Mouse (Mus musculus): ENCODE measurements around the gene Rnf157. TPM values are rescaled to one million over a fixed set of nuclear protein-coding genes. Genes with fewer than 3 reads are reported as not detected.
A peak's percentile ranks its signal among the peaks of the same experiment; 100 is the strongest.

Rnf157 gene
- polyA plus RNA-seq, 1 experiment from 2014 or later = 20.8 TPM

DNA sequence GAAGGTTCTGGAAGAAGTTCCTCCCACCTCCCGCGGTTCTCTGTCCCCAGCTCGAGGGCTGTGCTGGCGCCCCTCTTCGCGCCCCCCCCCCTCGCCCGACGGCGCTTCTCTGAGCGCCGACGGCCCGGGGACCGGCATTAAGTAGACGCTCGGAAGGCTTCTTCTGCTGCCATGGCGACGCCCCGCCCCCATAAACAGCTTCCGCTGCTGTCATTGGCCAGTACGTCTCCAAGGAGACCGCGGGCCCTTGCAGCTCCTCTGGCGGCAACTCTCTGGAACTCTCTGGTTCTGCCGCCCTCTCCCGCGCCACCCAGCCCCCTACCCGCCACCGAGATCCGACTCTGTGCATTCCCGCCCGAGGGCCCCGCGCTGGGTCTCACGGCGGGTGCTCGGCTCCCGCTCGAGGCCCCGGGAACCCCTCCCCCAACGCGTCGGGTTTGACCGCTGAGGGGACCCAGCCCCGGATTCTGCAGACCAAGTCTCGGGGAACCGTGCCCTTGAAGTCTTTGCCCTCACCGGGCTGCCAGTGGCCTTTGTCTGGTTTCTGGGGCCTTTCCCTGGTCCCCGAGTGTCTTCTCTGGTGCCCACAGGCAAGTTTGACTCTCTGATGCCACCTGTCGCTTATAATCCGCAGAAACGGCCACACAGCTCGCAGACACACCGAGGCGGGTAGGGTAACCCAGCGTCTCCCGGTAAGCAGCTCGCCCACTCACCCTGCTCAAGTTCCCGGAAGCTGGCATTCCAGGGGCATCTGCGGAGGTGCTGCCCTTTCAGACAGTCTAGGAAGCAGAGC, 77.4 kb downstream of the Rnf157 start, which contains the start of gene Foxj1:
Gene Foxj1, minus strand, starts transcription at position 156 of the 793 bp plus-strand sequence.
- ATAC-seq (ENCODE audit: insufficient number of reproducible peaks, low FRiP score, low TSS enrichment, low read depth) = peak; percentile 74
- peak; percentile 99 for DNase-seq (ENCODE audit: low spot score)
- peak within 1 kb of the TSS; percentile 96 for H3K4me2 ChIP-seq (ENCODE audit: low read depth, severe bottlenecking)
- H3K36me3 ChIP-seq (ENCODE audit: control insufficient read depth, insufficient read depth, low read length) = no peaks in the 10 kb centered on the region
- H3K4me3 ChIP-seq (ENCODE audit: low read depth, low read length) = peak within 1 kb of the TSS; percentile 54
- H3K9ac ChIP-seq (ENCODE audit: low read length) = peak within 1 kb of the TSS; percentile 74
- peaks cover 20% of the 10 kb centered on the region for H3K4me1 ChIP-seq (ENCODE audit: control insufficient read depth, insufficient read depth, low read length)
- WGBS = under 1% methylated on average over 58 of the region's 61 CpGs
- 0 out of 2 replicates have a peak within 1 kb of the TSS, but pooled peaks have one; percentile 30 for H3K27ac ChIP-seq (replicated peaks; ENCODE audit: low read depth, low read length)
- H3K27me3 ChIP-seq (ENCODE audit: control insufficient read depth, insufficient read depth, low read length) = peaks cover 23% of the 10 kb centered on the region
- H3K9me3 ChIP-seq (ENCODE audit: control insufficient read depth, low read length) = no peaks in the 10 kb centered on the region

GRCm38 (mm10) chr11:116334417-116334782, 78.4 kb downstream of the Rnf157 start:
- H3K27me3 ChIP-seq (ENCODE audit: control insufficient read depth, insufficient read depth, low read length) = peaks cover 23% of the 10 kb centered on the region
- DNase-seq (ENCODE audit: low spot score) (no peak), ATAC-seq (ENCODE audit: insufficient number of reproducible peaks, low FRiP score, low TSS enrichment, low read depth) (no peak)
- H3K36me3 ChIP-seq (ENCODE audit: control insufficient read depth, insufficient read depth, low read length) = no peaks in the 10 kb centered on the region
- peak overlapping the region; percentile 20 for H3K4me3 ChIP-seq (ENCODE audit: low read depth, low read length)
- peak overlapping the region; percentile 96 for H3K4me2 ChIP-seq (ENCODE audit: low read depth, severe bottlenecking)
- peaks cover 20% of the 10 kb centered on the region for H3K4me1 ChIP-seq (ENCODE audit: control insufficient read depth, insufficient read depth, low read length)
- peak overlapping the region; percentile 27; the same call in 1 of the 2 replicates for H3K9ac ChIP-seq (ENCODE audit: low read length)
- H3K27ac ChIP-seq (replicated peaks; ENCODE audit: low read depth, low read length) = no peak overlapping the region
- H3K9me3 ChIP-seq (ENCODE audit: control insufficient read depth, low read length) = no peaks in the 10 kb centered on the region
- 4% methylated on average over 26 of the region's 26 CpGs for WGBS

DNA sequence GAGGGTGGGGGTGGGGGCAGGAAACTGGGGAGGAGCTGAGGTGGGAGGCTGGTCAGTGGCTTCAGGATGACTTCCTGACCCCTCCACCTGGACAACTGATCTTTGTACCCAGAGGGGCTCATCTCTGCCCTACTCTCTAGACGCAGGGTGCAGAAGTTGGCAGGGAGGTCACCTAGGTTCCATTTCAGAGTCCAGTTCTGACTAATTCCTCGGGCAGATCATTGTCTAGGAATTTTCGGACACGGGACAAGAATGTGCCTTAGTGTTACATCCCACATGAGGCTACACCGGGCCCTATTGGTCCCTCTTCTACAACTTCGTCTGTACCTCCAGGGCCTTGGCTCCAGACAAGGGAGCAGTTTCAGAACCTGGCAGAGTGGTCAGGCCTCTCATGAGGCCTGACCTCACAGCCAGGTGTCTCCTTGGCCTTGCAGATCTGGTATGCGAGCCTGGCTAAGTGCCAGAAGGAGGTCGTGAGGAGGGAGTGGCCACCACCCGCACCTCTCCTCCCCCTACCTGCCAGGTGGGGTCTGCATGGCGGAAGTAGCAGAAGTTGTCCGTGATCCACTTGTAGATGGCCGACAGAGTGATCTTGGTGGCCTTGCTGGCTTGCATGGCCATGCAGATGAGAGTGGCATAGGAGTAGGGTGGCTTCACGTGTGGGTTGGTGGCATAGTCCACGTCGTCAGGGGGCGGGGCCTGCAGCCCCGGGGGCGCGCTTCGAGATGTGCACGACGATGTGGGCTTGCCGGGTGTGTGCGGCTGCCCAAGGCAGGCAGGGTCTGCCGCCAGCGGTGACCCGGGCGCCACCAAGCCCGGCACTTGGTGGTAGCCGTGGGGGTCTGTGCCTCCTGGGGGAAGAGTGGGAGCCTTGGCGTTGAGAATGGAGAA, 79.1 kb downstream of the Rnf157 start:
- H3K27me3 ChIP-seq (ENCODE audit: control insufficient read depth, insufficient read depth, low read length) = peaks cover 23% of the 10 kb centered on the region
- H3K4me2 ChIP-seq (ENCODE audit: low read depth, severe bottlenecking) = peak overlapping the region; percentile 96
- peak overlapping the region; percentile 27; the same call in 1 of the 2 replicates for H3K9ac ChIP-seq (ENCODE audit: low read length)
- no peaks in the 10 kb centered on the region for H3K36me3 ChIP-seq (ENCODE audit: control insufficient read depth, insufficient read depth, low read length)
- H3K9me3 ChIP-seq (ENCODE audit: control insufficient read depth, low read length) = no peaks in the 10 kb centered on the region
- H3K27ac ChIP-seq (replicated peaks; ENCODE audit: low read depth, low read length) = no peak overlapping the region
- peaks cover 20% of the 10 kb centered on the region for H3K4me1 ChIP-seq (ENCODE audit: control insufficient read depth, insufficient read depth, low read length)
- WGBS = 19% methylated on average over 31 of the region's 31 CpGs
- DNase-seq (ENCODE audit: low spot score) (no peak), ATAC-seq (ENCODE audit: insufficient number of reproducible peaks, low FRiP score, low TSS enrichment, low read depth) (no peak)
- peak overlapping the region; percentile 20 for H3K4me3 ChIP-seq (ENCODE audit: low read depth, low read length)

DNA sequence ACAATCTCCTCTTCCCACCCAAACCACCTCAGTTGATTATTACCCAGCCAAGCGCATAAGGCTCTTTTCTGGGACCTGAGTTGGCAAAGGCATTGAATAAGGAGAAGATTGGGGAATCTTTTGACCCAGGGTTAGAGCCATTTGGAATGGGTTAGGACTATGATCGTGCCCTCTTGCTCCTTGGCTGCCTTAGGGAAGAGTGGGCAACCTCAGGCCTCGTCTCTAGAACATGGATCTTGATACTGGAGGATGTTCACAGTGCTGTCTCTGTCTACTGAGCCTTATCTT, 79.9 kb downstream of the Rnf157 start:
- no peak for DNase-seq (ENCODE audit: low spot score)
- Histone ChIP-seq H3K9ac (ENCODE audit: low read length) (no peak overlapping the region), H3K4me3 (ENCODE audit: low read depth, low read length) (no peak overlapping the region), H3K27ac (replicated peaks; ENCODE audit: low read depth, low read length) (no peak overlapping the region), H3K4me1 (ENCODE audit: control insufficient read depth, insufficient read depth, low read length) (peaks cover 20% of the 10 kb centered on the region), H3K9me3 (ENCODE audit: control insufficient read depth, low read length) (no peaks in the 10 kb centered on the region), H3K27me3 (ENCODE audit: control insufficient read depth, insufficient read depth, low read length) (peaks cover 23% of the 10 kb centered on the region), H3K4me2 (ENCODE audit: low read depth, severe bottlenecking) (no peak overlapping the region), H3K36me3 (ENCODE audit: control insufficient read depth, insufficient read depth, low read length) (no peaks in the 10 kb centered on the region)
- 89% methylated on average over 3 of the region's 3 CpGs for WGBS
- no peak for ATAC-seq (ENCODE audit: insufficient number of reproducible peaks, low FRiP score, low TSS enrichment, low read depth)

DNA sequence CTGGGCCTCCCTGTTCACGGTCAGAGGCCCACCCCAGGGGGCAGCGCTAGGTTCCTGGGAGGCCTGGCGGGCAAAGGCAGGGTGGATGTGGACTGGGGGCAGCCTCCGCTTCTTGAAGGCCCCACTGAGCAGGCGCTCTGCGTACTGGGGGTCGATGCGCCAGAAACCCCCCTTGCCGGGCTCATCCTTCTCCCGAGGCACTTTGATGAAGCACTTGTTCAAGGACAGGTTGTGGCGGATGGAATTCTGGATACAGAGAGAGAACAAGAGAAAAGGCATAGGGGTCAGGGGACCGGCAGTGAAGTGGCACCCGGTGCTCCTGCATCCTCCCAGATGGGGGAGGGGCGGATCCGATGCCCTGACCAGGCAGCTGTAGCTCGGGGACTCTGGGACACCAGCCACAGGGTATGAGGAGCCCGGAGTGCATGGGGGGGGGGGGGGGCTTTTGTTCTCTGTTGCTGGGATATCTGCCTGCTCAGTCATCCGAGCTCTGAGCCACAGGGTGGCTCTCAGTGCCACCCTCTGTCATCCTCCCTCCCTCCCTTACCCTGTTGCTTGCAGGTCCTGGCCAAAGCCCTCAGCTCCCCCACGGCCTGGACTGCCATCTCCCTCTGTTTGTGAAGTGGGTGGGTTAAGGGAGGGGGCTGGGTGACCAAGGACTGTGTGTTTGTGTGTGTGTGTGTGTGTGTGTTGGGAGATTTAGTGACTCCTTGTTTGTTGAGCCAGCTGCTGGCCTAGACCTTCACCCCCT, 80.4 kb downstream of the Rnf157 start:
- Histone ChIP-seq H3K27me3 (ENCODE audit: control insufficient read depth, insufficient read depth, low read length) (peaks cover 23% of the 10 kb centered on the region), H3K9me3 (ENCODE audit: control insufficient read depth, low read length) (no peaks in the 10 kb centered on the region), H3K4me2 (ENCODE audit: low read depth, severe bottlenecking) (no peak overlapping the region), H3K27ac (replicated peaks; ENCODE audit: low read depth, low read length) (no peak overlapping the region), H3K4me3 (ENCODE audit: low read depth, low read length) (no peak overlapping the region), H3K36me3 (ENCODE audit: control insufficient read depth, insufficient read depth, low read length) (no peaks in the 10 kb centered on the region), H3K4me1 (ENCODE audit: control insufficient read depth, insufficient read depth, low read length) (peaks cover 20% of the 10 kb centered on the region), H3K9ac (ENCODE audit: low read length) (peak overlapping the region; percentile 34; the same call in 1 of the 2 replicates)
- WGBS = 53% methylated on average over 19 of the region's 19 CpGs
- DNase-seq (ENCODE audit: low spot score) (no peak), ATAC-seq (ENCODE audit: insufficient number of reproducible peaks, low FRiP score, low TSS enrichment, low read depth) (no peak)

DNA sequence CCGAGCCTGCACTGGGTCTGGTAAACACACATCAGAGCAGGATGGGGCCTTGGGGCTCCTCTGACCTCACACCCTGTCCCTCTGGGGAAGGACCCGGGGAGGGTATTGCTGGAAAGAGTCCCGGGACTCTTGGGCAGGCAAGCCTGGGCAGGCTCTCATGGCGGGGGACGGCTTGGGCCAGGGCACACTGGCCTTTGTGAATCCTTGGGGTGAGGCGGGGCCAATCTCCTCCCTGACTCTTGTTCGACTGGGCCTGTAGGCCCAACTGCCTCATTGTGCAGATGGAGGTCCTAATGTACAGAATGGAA, 82.7 kb downstream of the Rnf157 start:
- DNase-seq (ENCODE audit: low spot score) = no peak
- Histone ChIP-seq H3K4me2 (ENCODE audit: low read depth, severe bottlenecking) (no peak overlapping the region), H3K4me3 (ENCODE audit: low read depth, low read length) (no peak overlapping the region), H3K9ac (ENCODE audit: low read length) (no peak overlapping the region), H3K27me3 (ENCODE audit: control insufficient read depth, insufficient read depth, low read length) (peaks cover 23% of the 10 kb centered on the region), H3K27ac (replicated peaks; ENCODE audit: low read depth, low read length) (no peak overlapping the region), H3K4me1 (ENCODE audit: control insufficient read depth, insufficient read depth, low read length) (peaks cover 16% of the 10 kb centered on the region), H3K36me3 (ENCODE audit: control insufficient read depth, insufficient read depth, low read length) (no peaks in the 10 kb centered on the region), H3K9me3 (ENCODE audit: control insufficient read depth, low read length) (no peaks in the 10 kb centered on the region)
- WGBS = 72% methylated on average over 7 of the region's 7 CpGs
- ATAC-seq (ENCODE audit: insufficient number of reproducible peaks, low FRiP score, low TSS enrichment, low read depth) = no peak

DNA sequence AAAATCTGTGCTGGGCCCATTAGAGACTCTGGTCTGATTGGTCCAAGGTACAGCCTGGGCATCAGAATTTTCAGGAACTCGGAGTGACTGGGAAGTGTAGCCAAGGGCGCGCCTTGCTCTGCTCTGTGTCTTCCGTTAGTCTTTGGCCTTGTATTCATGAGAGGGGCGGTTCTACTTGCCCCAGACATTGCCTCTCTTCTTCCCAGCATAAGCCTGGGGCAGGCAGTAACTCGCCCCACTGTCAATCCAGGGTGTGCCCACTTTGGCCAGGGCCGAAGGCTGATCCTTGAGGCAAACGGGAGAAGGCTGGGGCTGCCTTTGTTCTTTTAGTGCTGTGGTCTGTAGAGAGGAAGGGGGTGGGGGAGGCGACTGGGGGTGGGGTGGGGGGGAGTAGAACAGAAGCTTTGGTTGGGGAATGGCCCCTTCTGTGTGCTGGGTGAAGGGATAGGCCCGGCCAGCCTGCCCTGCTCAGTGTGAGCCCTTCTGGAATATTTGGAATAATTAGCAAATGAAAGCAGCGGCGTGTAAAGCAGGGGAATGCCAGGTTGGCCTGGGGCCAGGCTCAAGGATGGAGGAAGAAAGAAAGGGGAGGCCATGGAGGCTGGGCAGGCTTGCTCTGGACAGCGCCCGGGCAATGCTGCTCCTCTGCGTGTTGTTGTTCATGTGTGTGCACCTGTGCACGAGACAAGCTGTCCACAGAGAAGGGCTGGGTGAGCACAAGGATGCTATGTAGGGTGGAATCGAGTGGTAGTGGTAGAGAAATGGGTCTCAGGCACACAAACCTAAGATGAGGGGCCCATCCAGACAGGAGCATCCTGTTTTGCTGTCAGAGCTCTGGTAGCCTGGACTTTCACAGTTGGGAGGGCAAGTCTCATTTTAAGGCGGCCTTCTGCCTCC, 83.3 kb downstream of the Rnf157 start:
- Histone ChIP-seq H3K27ac (replicated peaks; ENCODE audit: low read depth, low read length) (0 out of 2 replicates have a peak overlapping the region, but pooled peaks have one; percentile 25), H3K36me3 (ENCODE audit: control insufficient read depth, insufficient read depth, low read length) (no peaks in the 10 kb centered on the region), H3K27me3 (ENCODE audit: control insufficient read depth, insufficient read depth, low read length) (peaks cover 17% of the 10 kb centered on the region), H3K9ac (ENCODE audit: low read length) (no peak overlapping the region), H3K9me3 (ENCODE audit: control insufficient read depth, low read length) (no peaks in the 10 kb centered on the region), H3K4me2 (ENCODE audit: low read depth, severe bottlenecking) (no peak overlapping the region), H3K4me1 (ENCODE audit: control insufficient read depth, insufficient read depth, low read length) (peaks cover 12% of the 10 kb centered on the region), H3K4me3 (ENCODE audit: low read depth, low read length) (no peak overlapping the region)
- 0 out of 2 replicates have a peak, but pooled peaks have one; percentile 23 for ATAC-seq (ENCODE audit: insufficient number of reproducible peaks, low FRiP score, low TSS enrichment, low read depth)
- DNase-seq (ENCODE audit: low spot score) = no peak
- 53% methylated on average over 18 of the region's 18 CpGs for WGBS
